In genomic region chr11:21992761-21993596, GRCm38 (mm10) we compare ENCODE assay signal across 9 mouse cellular contexts. TPM values are rescaled to one million over a fixed set of nuclear protein-coding genes. Genes with fewer than 3 reads are reported as not detected.
A peak's percentile ranks its signal among the peaks of the same experiment; 100 is the strongest.
DNase-seq lines count a peak whose midpoint lies in the region; ATAC-seq lines count a peak whose summit lies in the region.
"Had no signal": no experiment of that assay in that cellular context is flagged by ENCODE, and none has a peak within 500 bp of the region (broad histone marks: within the 10 kb centered on the region; RNA-seq: fewer than 3 reads in every experiment).

No protein-coding gene starts in this region.

- H3K4me2 ChIP-seq in hindbrain, embryonic 15.5 days = 0 out of 2 replicates have a peak overlapping the region, but pooled peaks have one; percentile 16
- peak overlapping the region; percentile 83 for H3K4me2 ChIP-seq in midbrain, embryonic 12.5 days (replicated peaks)

- H3K4me3 ChIP-seq in hindbrain, embryonic 15.5 days = no peak overlapping the region
- H3K4me3 ChIP-seq in midbrain, embryonic 12.5 days = peak overlapping the region; percentile 79

- H3K27me3 ChIP-seq in hindbrain, embryonic 15.5 days = peaks cover 44% of the 10 kb centered on the region
- H3K27me3 ChIP-seq in midbrain, embryonic 12.5 days = peaks cover 49% of the 10 kb centered on the region
- H3K27me3 ChIP-seq: CH12.LX had no signal

- 0 out of 2 replicates have a peak, but pooled peaks have one; percentile 19 for ATAC-seq in erythroid progenitor cell, adult 5-6 weeks (replicated peaks; ENCODE audit: low FRiP score, poor library complexity, severe bottlenecking)
- ATAC-seq in hindbrain, embryonic 15.5 days (ENCODE audit: low FRiP score, low read depth) = no peak
- peak; percentile 32 for ATAC-seq in midbrain, embryonic 12.5 days (ENCODE audit: low FRiP score, low read depth)

- H3K27ac ChIP-seq in hindbrain, embryonic 15.5 days (replicated peaks) = no peak overlapping the region
- H3K27ac ChIP-seq in midbrain, embryonic 12.5 days (replicated peaks) = peak overlapping the region; percentile 96

- no peaks in the 10 kb centered on the region for H3K36me3 ChIP-seq in hindbrain, embryonic 15.5 days
- peaks cover 14% of the 10 kb centered on the region for H3K36me3 ChIP-seq in midbrain, embryonic 12.5 days

- peaks cover 13% of the 10 kb centered on the region for H3K4me1 ChIP-seq in hindbrain, embryonic 15.5 days (replicated peaks)
- peaks cover 47% of the 10 kb centered on the region for H3K4me1 ChIP-seq in midbrain, embryonic 12.5 days

- WGBS in hindbrain, embryonic 15.5 days = 3% methylated on average over 86 of the region's 96 CpGs
- WGBS in midbrain, embryonic 12.5 days = 3% methylated on average over 89 of the region's 96 CpGs

- DNase-seq in cerebellum, postnatal 25 days = peak; percentile 18 to 23
- DNase-seq in cerebellum, adult 8-10 months = no peak
- peak; percentile 25 to 41 for DNase-seq in B cell, adult 2 months
- no peak for DNase-seq in left cerebral cortex, adult 11 months (ENCODE audit: low spot score)
- no peak for DNase-seq in frontal cortex, postnatal 25 days (ENCODE audit: low spot score in 2 of 2)

- no peak overlapping the region for H3K9ac ChIP-seq in hindbrain, embryonic 15.5 days
- H3K9ac ChIP-seq in midbrain, embryonic 12.5 days (replicated peaks) = peak overlapping the region; percentile 93

- no peaks in the 10 kb centered on the region for H3K9me3 ChIP-seq in hindbrain, embryonic 15.5 days
- H3K9me3 ChIP-seq in midbrain, embryonic 12.5 days = no peaks in the 10 kb centered on the region

RNA-seq across cellular contexts. Expression of gene Otx1, which starts 9.7 kb away (rescaled TPM):
- not detected in 2 replicates for total RNA-seq in erythroid progenitor cell, adult 5-6 weeks (2015; ENCODE audit: low replicate concordance)
- not detected in 2 replicates for total RNA-seq in erythroid progenitor cell, adult 5-6 weeks (2017; ENCODE audit: low replicate concordance)
- 1.9 and 3.6 TPM in 2 replicates for polyA plus RNA-seq in hindbrain, embryonic 15.5 days (2015; fragmentation: Nextera tagmentation; extraction: Ambion mirVana)
- polyA plus RNA-seq in midbrain, embryonic 12.5 days (2016; fragmentation: Nextera tagmentation; extraction: Ambion mirVana) = 26.8 and 42.7 TPM in 2 replicates
- total RNA-seq: CH12.LX had no signal

Comparison
In these comparisons a context has a peak if more than half of its experiments do, and no peak if none do; other contexts are left out.
1. DNase-seq: peak in cerebellum, postnatal 25 days (2 of 2) and B cell, adult 2 months (2 of 2); none in cerebellum, adult 8-10 months (single experiment), left cerebral cortex, adult 11 months (single experiment) and frontal cortex, postnatal 25 days (0 of 2).